Mouse (Mus musculus): ENCODE data around the gene 1700093K21Rik.

- TF ChIP-seq POLR2A (IDR thresholded peaks at IDR 0.05; ENCODE audit: borderline replicate concordance, control insufficient read depth, low read depth, low read length) (no peak), CTCF (IDR thresholded peaks at IDR 0.05; ENCODE audit: control insufficient read depth, insufficient read depth, low read length) (no peak)
These were observed 5.6 kb downstream of the 1700093K21Rik start for GRCm38 (mm10) chr11:23515315-23515714.
